Mouse (Mus musculus) midbrain, embryonic 11.5 days (tissue): Measurements from ENCODE around the gene Raet1e. TPM values are rescaled to one million over a fixed set of nuclear protein-coding genes. Genes with fewer than 3 reads are reported as not detected.
"Not testable (repeated sequence)": the region's sequence is repeated elsewhere in the genome, so short reads cannot be mapped to it uniquely, and the experiment has no call there.

ENCODE experiments used
- ATAC-seq: fragments of 200-750 bp; cut with Nextera tagmentation; 2 replicates; pipeline ENCODE4 v1.8.0; 2017; ENCODE audit warnings: moderate TSS enrichment, moderate library complexity; ENCODE audit not compliant: low FRiP score
- DNase-seq: peaks from one replicate; pipeline ENCODE4 v3.0.0; 2015; ENCODE audit warnings: low spot score; ENCODE audit errors: missing footprints
- H3K27ac ChIP-seq: fragments of 300-500 bp; sonication (generic); 2 replicates; pipeline ENCODE4 v1.5.1; 2014; ENCODE audit warnings: low read depth, low read length
- H3K27me3 ChIP-seq: fragments of 300-500 bp; sonication (generic); 2 replicates; pipeline ENCODE4 v1.6.1; 2014; ENCODE audit warnings: mild to moderate bottlenecking, low read length, moderate library complexity, mixed read lengths; ENCODE audit not compliant: control insufficient read depth, insufficient read depth
- H3K36me3 ChIP-seq: fragments of 300-500 bp; sonication (generic); 2 replicates; pipeline ENCODE4 v1.6.1; 2014; ENCODE audit warnings: mild to moderate bottlenecking, low read length, moderate library complexity, mixed read lengths; ENCODE audit not compliant: control insufficient read depth, insufficient read depth
- H3K4me1 ChIP-seq: fragments of 300-500 bp; sonication (generic); 2 replicates; pipeline ENCODE4 v1.6.1; 2014; ENCODE audit warnings: low read length; ENCODE audit not compliant: control insufficient read depth, insufficient read depth
- H3K4me2 ChIP-seq: fragments of 300-500 bp; sonication (generic); 2 replicates; pipeline ENCODE4 v1.6.1; 2014; ENCODE audit warnings: mild to moderate bottlenecking, moderate library complexity
- H3K4me3 ChIP-seq: fragments of 300-500 bp; sonication (generic); 2 replicates; pipeline ENCODE4 v1.5.1; 2014; ENCODE audit warnings: low read depth, low read length
- H3K9ac ChIP-seq: fragments of 300-500 bp; sonication (generic); 2 replicates; pipeline ENCODE4 v1.6.1; 2014; ENCODE audit warnings: low read length
- H3K9me3 ChIP-seq: fragments of 300-500 bp; sonication (generic); 2 replicates; pipeline ENCODE4 v1.6.1; 2016; ENCODE audit warnings: low read length; ENCODE audit not compliant: control insufficient read depth
- WGBS: fragments of 180-500 bp; shearing (Covaris S2); extraction: QIAGEN DNeasy Blood & Tissue Kit; methylation state at CpG from one replicate; pipeline ENCODE4 v1.1.7; 2014; 5-methylcytosine and 5-hydroxymethylcytosine counted together
- polyA plus RNA-seq: library from polyadenylated mRNA; unstranded; fragments of >200 nt; fragmentation: Nextera tagmentation; extraction: Ambion mirVana; gene quantifications from 2 replicates; pipeline ENCODE4 v1.2.1, GENCODE M21; 2014

Gene Raet1e
- polyA plus RNA-seq, 1 experiment from 2014 or later = 18.4 TPM

DNA sequence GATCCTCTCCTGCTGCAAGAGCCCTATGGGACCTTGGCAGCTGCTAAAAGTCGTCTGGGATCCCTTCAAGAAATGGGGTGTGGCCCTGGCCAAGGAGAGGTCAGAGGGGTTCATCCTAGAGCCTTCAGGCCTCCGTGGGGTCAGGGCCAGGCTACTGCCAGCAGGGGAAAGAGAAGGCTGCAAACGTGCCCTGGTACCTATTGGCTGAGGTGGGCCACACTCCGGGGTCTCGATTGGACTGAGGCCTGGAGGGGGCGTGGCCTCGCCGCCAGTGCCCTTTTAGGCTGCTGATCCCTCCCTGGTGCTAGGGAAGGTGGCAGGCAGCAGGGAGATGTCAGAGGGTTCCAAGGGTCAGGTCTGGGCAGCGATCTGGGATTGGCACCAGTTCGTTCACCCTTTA, 222.9 kb downstream of the Raet1e start:
- H3K4me3 ChIP-seq, H3K27ac ChIP-seq, H3K4me1 ChIP-seq, H3K27me3 ChIP-seq, H3K36me3 ChIP-seq, H3K4me2 ChIP-seq, H3K9me3 ChIP-seq, H3K9ac ChIP-seq: not testable (repeated sequence)
- ATAC-seq (peak; percentile 83), DNase-seq (peak; percentile 76)
- 4% methylated on average over 5 of the region's 10 CpGs for WGBS

DNA sequence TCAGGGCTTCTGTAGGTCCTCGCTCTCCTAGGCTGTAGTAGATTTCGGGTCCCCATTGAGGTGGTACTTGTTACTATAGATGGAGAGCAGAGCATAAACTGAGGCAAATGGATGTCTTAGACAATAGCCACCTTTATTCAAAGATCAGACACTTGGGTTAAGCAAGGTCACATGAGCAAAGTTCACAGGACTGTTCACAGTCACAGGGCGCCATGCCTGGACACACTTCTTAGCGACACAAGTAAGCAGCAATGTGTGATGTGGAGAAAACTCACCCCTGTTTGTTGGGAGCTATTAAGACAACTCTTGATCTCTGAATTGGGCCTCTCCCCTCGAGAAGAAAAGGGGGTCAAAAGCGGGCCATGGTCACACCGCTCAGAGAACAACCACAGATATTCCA, 231.8 kb downstream of the Raet1e start:
- H3K9ac ChIP-seq, H3K27me3 ChIP-seq, ATAC-seq, H3K9me3 ChIP-seq, H3K4me1 ChIP-seq, H3K4me2 ChIP-seq, DNase-seq, H3K36me3 ChIP-seq, H3K27ac ChIP-seq, H3K4me3 ChIP-seq: not testable (repeated sequence)
- WGBS = 90% methylated on average over 7 of the region's 7 CpGs

DNA sequence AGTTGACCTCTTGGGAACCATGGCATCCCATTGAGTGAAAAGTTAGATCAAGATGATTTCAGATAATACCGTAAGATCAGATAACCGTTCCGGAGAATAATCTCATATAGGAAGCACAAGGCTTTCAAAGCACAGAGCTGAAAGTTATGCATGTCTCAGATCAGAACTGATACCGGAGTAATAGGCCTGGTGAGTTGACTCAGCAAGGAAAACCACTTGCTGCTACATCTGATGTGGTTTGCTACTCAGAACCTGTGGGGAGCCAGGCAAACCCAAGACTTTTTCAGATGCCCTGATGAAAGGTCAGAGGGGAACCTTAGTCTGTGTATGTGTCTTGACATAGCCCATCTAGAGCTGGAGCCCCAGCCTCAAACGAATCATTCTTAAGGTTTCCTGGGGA, 233.2 kb downstream of the Raet1e start:
- H3K9me3 ChIP-seq, ATAC-seq, H3K4me2 ChIP-seq, H3K9ac ChIP-seq, H3K36me3 ChIP-seq, H3K4me3 ChIP-seq, H3K4me1 ChIP-seq, DNase-seq, H3K27me3 ChIP-seq, H3K27ac ChIP-seq: not testable (repeated sequence)
- 74% methylated on average over 2 of the region's 5 CpGs for WGBS

DNA sequence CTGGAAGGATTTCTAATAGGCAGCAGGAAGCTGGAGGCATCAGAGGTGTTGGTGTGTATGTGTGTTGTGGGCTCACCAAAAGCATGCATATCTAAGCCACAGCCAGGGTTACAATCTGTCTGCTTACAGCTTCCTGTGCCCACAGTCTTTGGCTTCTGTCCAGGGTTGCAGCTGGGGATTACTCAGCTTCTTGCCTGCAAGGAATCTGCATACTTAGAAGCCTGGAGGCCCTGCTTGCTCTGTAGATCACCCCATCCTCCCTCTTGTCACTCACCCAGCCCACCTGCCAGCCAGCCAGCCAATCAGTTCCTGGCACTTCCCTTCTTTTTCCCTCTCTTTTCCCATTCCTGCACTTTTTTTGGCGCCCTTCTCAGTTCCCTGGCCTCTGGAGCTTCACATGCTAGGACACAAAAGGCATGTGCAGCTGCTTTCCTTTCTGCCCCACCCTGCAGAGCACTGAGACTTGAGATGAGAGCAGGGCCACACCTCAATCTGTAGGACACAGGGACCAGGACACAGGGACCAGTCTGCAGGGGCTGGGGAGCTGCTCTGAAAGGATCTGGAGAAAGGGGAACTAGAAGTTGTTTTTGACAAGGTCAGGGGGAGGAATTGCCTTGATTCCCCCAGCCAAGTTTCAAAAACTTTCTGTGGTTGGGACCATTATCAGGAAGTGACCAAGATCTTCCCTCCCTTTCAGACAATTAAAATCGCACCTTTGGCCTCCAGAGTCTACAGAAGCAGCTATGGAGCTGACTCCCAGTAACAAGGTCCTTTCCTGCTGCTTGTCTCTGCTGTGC, 234.9 kb downstream of the Raet1e start:
- not testable (repeated sequence) for H3K4me2 ChIP-seq, H3K9ac ChIP-seq, H3K4me1 ChIP-seq, ATAC-seq, H3K27ac ChIP-seq, H3K36me3 ChIP-seq, DNase-seq, H3K9me3 ChIP-seq, H3K4me3 ChIP-seq, H3K27me3 ChIP-seq
- WGBS = no CpG with 5 or more reads among the region's 2 CpGs

DNA sequence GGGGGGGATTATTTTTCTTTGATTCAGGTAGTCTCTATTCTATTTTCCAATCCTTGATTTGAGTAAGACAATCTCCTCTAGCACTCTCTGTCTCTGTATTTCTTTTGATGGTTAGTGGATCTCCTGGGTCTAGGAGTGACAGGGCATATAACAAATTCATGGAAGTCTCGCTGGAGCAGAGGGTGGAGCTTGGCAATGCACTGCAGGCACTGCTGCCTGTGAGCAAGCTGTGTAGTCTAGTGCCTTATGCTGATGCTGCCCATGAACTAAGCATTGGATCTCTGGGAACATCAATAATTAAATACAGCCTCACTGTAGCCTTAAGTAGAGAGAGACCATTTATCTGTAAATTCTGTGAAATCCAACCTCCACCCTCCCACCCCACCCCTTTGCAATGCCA, 238.3 kb downstream of the Raet1e start:
- H3K4me3 ChIP-seq, ATAC-seq, H3K27ac ChIP-seq, H3K4me2 ChIP-seq, H3K9me3 ChIP-seq, H3K4me1 ChIP-seq, H3K9ac ChIP-seq, H3K36me3 ChIP-seq, DNase-seq, H3K27me3 ChIP-seq: not testable (repeated sequence)
- WGBS = 36% methylated on average over 1 of the region's 1 CpGs

DNA sequence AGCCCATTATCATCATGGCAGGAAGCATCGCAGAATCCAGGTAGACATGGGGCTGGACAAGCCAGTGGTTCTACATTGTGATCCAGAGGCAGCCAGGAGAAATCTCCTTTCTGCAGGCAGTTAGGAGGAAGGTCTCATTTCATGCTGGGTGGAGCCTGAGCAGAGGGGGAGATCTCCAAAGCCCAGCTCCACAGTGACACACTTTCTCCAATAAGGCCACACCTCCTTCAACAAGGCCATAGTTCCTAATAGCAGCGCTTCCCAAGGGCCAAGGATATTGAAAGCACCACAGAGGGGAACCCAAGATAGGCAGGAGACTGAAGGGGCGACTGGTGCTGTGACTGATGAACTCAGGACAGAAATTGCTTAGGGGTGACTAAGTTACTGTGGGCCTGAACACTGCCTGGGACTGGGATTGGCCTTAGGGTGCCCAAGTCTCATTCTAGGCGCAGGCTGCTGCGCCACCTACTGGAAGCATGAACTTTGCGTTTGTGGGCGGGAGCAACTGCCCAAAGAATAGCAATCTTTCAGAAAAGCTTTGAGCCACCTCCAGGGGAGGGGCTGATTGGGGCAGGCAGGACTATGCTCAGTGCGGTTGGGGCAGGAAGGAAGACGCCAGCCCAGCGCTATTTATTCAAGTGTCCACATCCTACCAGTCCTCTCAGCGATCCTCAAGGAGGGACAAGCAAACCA, 244.0 kb downstream of the Raet1e start:
- not testable (repeated sequence) for H3K9ac ChIP-seq, H3K4me2 ChIP-seq, H3K27me3 ChIP-seq, H3K4me3 ChIP-seq, H3K36me3 ChIP-seq, H3K4me1 ChIP-seq, H3K27ac ChIP-seq, H3K9me3 ChIP-seq
- under 1% methylated on average over 9 of the region's 11 CpGs for WGBS
- DNase-seq = peak; percentile 95
- ATAC-seq = peak; percentile 85

DNA sequence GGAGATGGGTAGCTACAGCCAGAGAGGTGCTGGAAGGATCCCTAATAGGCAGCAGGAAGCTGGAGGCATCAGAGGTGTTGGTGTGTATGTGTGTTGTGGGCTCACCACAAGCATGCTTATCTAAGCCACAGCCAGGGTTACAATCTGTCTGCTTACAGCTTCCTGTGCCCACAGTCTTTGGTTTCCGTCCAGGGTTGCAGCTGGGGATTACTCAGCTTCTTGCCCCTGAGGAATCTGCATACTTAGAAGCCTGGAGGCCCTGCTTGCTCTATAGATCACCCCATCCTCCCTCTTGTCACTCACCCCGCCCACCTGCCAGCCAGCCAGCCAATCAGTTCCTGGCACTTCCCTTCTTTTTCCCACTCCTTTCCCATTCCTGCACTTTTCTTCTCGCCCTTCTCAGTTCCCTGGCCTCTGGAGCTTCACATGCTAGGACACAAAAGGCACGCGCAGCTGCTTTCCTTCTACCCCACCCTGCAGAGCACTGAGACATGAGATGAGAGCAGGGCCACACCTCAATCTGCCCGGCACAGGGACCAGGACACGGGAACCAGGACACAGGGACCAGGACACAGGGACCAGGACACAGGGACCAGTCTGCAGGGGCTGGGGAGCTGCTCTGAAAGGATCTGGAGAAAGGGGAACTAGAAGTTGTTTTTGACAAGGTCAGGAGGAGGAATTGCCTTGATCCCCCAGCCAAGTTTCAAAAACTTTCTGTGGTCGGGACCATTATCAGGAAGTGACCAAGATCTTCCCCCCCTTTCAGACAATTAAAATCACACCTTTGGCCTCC, 255.5 kb downstream of the Raet1e start:
- peak; percentile 82 for DNase-seq

More for the DNA sequence above, 255.5 kb downstream of the Raet1e start:
- H3K4me1 ChIP-seq, H3K27me3 ChIP-seq, H3K9me3 ChIP-seq, H3K4me3 ChIP-seq, H3K4me2 ChIP-seq, H3K27ac ChIP-seq, H3K36me3 ChIP-seq, H3K9ac ChIP-seq: not testable (repeated sequence)
- 0% methylated on average over 1 of the region's 8 CpGs for WGBS
- ATAC-seq = peak; percentile 83
